Mouse (Mus musculus): ENCODE results near the gene Mecom. TPM values are rescaled to one million over a fixed set of nuclear protein-coding genes. Genes with fewer than 3 reads are reported as not detected.

Gene Mecom
- polyA plus RNA-seq, 1 experiment from 2014 or later, result 7.0 TPM

GRCm38 (mm10) chr3:30515795-30516170, 32.0 kb downstream of the Mecom start:
- H3K4me3 ChIP-seq (ENCODE audit: low read length), result no peak overlapping the region
- no peak for ATAC-seq

GRCm38 (mm10) chr3:30514901-30515794, 32.7 kb downstream of the Mecom start:
- under 1% methylated on average over 62 of the region's 62 CpGs for WGBS
- H3K4me2 ChIP-seq (ENCODE audit: low read length), result peak overlapping the region; percentile 60
- H3K27me3 ChIP-seq (replicated peaks; ENCODE audit: control insufficient read depth, insufficient read depth, low read length), result peaks cover 32% of the 10 kb centered on the region
- 0 out of 2 replicates have a peak overlapping the region, but pooled peaks have one; percentile 27 for H3K9ac ChIP-seq (ENCODE audit: low read depth, low read length)
- H3K27ac ChIP-seq (ENCODE audit: low read depth, low read length), result no peak overlapping the region
- ATAC-seq, result peak; percentile 88
- H3K4me1 ChIP-seq (ENCODE audit: control insufficient read depth, insufficient read depth, low read depth, low read length), result peaks cover 12% of the 10 kb centered on the region
- H3K4me3 ChIP-seq (ENCODE audit: low read length), result peak overlapping the region; percentile 37
- no peaks in the 10 kb centered on the region for H3K36me3 ChIP-seq (ENCODE audit: control insufficient read depth, insufficient read depth, low read length)
- H3K9me3 ChIP-seq (ENCODE audit: control insufficient read depth, low read length), result no peaks in the 10 kb centered on the region

More at GRCm38 (mm10) chr3:30515795-30516170, 32.0 kb downstream of the Mecom start:
- Histone ChIP-seq H3K27me3 (replicated peaks; ENCODE audit: control insufficient read depth, insufficient read depth, low read length) (peaks cover 30% of the 10 kb centered on the region), H3K9ac (ENCODE audit: low read depth, low read length) (no peak overlapping the region), H3K36me3 (ENCODE audit: control insufficient read depth, insufficient read depth, low read length) (no peaks in the 10 kb centered on the region), H3K9me3 (ENCODE audit: control insufficient read depth, low read length) (no peaks in the 10 kb centered on the region), H3K4me2 (ENCODE audit: low read length) (no peak overlapping the region; the same call in 1 of the 2 replicates), H3K27ac (ENCODE audit: low read depth, low read length) (no peak overlapping the region), H3K4me1 (ENCODE audit: control insufficient read depth, insufficient read depth, low read depth, low read length) (peaks cover 12% of the 10 kb centered on the region)
- WGBS, result 9% methylated on average over 9 of the region's 9 CpGs

GRCm38 (mm10) chr3:30514051-30514754, 33.6 kb downstream of the Mecom start:
- Histone ChIP-seq H3K27ac (ENCODE audit: low read depth, low read length) (no peak overlapping the region), H3K9ac (ENCODE audit: low read depth, low read length) (peak overlapping the region; percentile 44; the same call in 1 of the 2 replicates), H3K4me2 (ENCODE audit: low read length) (peak overlapping the region; percentile 60), H3K36me3 (ENCODE audit: control insufficient read depth, insufficient read depth, low read length) (no peaks in the 10 kb centered on the region), H3K4me3 (ENCODE audit: low read length) (peak overlapping the region; percentile 37), H3K9me3 (ENCODE audit: control insufficient read depth, low read length) (no peaks in the 10 kb centered on the region), H3K27me3 (replicated peaks; ENCODE audit: control insufficient read depth, insufficient read depth, low read length) (peaks cover 37% of the 10 kb centered on the region), H3K4me1 (ENCODE audit: control insufficient read depth, insufficient read depth, low read depth, low read length) (peaks cover 14% of the 10 kb centered on the region)
- 0 out of 2 replicates have a peak, but pooled peaks have one; percentile 19 for ATAC-seq
- WGBS, result under 1% methylated on average over 52 of the region's 52 CpGs

- Histone ChIP-seq H3K4me3 (ENCODE audit: low read length) (no peak overlapping the region), H3K4me1 (ENCODE audit: control insufficient read depth, insufficient read depth, low read depth, low read length) (peaks cover 20% of the 10 kb centered on the region), H3K27me3 (replicated peaks; ENCODE audit: control insufficient read depth, insufficient read depth, low read length) (peaks cover 38% of the 10 kb centered on the region), H3K36me3 (ENCODE audit: control insufficient read depth, insufficient read depth, low read length) (no peaks in the 10 kb centered on the region), H3K9ac (ENCODE audit: low read depth, low read length) (no peak overlapping the region), H3K9me3 (ENCODE audit: control insufficient read depth, low read length) (no peaks in the 10 kb centered on the region), H3K27ac (ENCODE audit: low read depth, low read length) (no peak overlapping the region), H3K4me2 (ENCODE audit: low read length) (peak overlapping the region; percentile 60)
- WGBS, result 6% methylated on average over 16 of the region's 16 CpGs
- no peak for ATAC-seq
These were observed 34.4 kb downstream of the Mecom start for GRCm38 (mm10) chr3:30513314-30513997.

GRCm38 (mm10) chr3:30512459-30513030, 35.3 kb downstream of the Mecom start:
- Histone ChIP-seq H3K4me1 (ENCODE audit: control insufficient read depth, insufficient read depth, low read depth, low read length) (peaks cover 26% of the 10 kb centered on the region), H3K36me3 (ENCODE audit: control insufficient read depth, insufficient read depth, low read length) (no peaks in the 10 kb centered on the region), H3K4me2 (ENCODE audit: low read length) (no peak overlapping the region), H3K27ac (ENCODE audit: low read depth, low read length) (no peak overlapping the region), H3K9me3 (ENCODE audit: control insufficient read depth, low read length) (no peaks in the 10 kb centered on the region), H3K9ac (ENCODE audit: low read depth, low read length) (no peak overlapping the region), H3K27me3 (replicated peaks; ENCODE audit: control insufficient read depth, insufficient read depth, low read length) (peaks cover 41% of the 10 kb centered on the region), H3K4me3 (ENCODE audit: low read length) (no peak overlapping the region)
- no peak for ATAC-seq
- WGBS, result 9% methylated on average over 12 of the region's 12 CpGs

GRCm38 (mm10) chr3:30511796-30512195, 36.0 kb downstream of the Mecom start:
- WGBS, result 16% methylated on average over 7 of the region's 7 CpGs
- Histone ChIP-seq H3K4me1 (ENCODE audit: control insufficient read depth, insufficient read depth, low read depth, low read length) (peaks cover 27% of the 10 kb centered on the region), H3K27me3 (replicated peaks; ENCODE audit: control insufficient read depth, insufficient read depth, low read length) (peaks cover 38% of the 10 kb centered on the region)

GRCm38 (mm10) chr3:30511062-30511640, 36.7 kb downstream of the Mecom start:
- Histone ChIP-seq H3K4me2 (ENCODE audit: low read length) (no peak overlapping the region), H3K27ac (ENCODE audit: low read depth, low read length) (no peak overlapping the region), H3K9ac (ENCODE audit: low read depth, low read length) (no peak overlapping the region), H3K4me1 (ENCODE audit: control insufficient read depth, insufficient read depth, low read depth, low read length) (peaks cover 27% of the 10 kb centered on the region), H3K36me3 (ENCODE audit: control insufficient read depth, insufficient read depth, low read length) (no peaks in the 10 kb centered on the region), H3K9me3 (ENCODE audit: control insufficient read depth, low read length) (no peaks in the 10 kb centered on the region), H3K27me3 (replicated peaks; ENCODE audit: control insufficient read depth, insufficient read depth, low read length) (peaks cover 36% of the 10 kb centered on the region), H3K4me3 (ENCODE audit: low read length) (no peak overlapping the region)
- 24% methylated on average over 4 of the region's 4 CpGs for WGBS
- ATAC-seq, result no peak

More at GRCm38 (mm10) chr3:30511796-30512195, 36.0 kb downstream of the Mecom start:
- Histone ChIP-seq H3K27ac (ENCODE audit: low read depth, low read length) (no peak overlapping the region), H3K4me2 (ENCODE audit: low read length) (no peak overlapping the region), H3K36me3 (ENCODE audit: control insufficient read depth, insufficient read depth, low read length) (no peaks in the 10 kb centered on the region), H3K9ac (ENCODE audit: low read depth, low read length) (no peak overlapping the region), H3K4me3 (ENCODE audit: low read length) (no peak overlapping the region), H3K9me3 (ENCODE audit: control insufficient read depth, low read length) (no peaks in the 10 kb centered on the region)
- no peak for ATAC-seq

GRCm38 (mm10) chr3:30510646-30511045, 37.2 kb downstream of the Mecom start:
- WGBS, result 14% methylated on average over 8 of the region's 8 CpGs
- Histone ChIP-seq H3K27me3 (replicated peaks; ENCODE audit: control insufficient read depth, insufficient read depth, low read length) (peaks cover 41% of the 10 kb centered on the region), H3K4me2 (ENCODE audit: low read length) (no peak overlapping the region), H3K9ac (ENCODE audit: low read depth, low read length) (no peak overlapping the region), H3K9me3 (ENCODE audit: control insufficient read depth, low read length) (no peaks in the 10 kb centered on the region), H3K4me1 (ENCODE audit: control insufficient read depth, insufficient read depth, low read depth, low read length) (peaks cover 27% of the 10 kb centered on the region), H3K27ac (ENCODE audit: low read depth, low read length) (no peak overlapping the region), H3K36me3 (ENCODE audit: control insufficient read depth, insufficient read depth, low read length) (no peaks in the 10 kb centered on the region), H3K4me3 (ENCODE audit: low read length) (no peak overlapping the region)
- ATAC-seq, result no peak
